Mouse (Mus musculus): ENCODE measurements at regions not wholly inside any gene's neighbourhood (a gene's known extent, or its start where the extent isn't known, plus 50 kb on each side); places are given as distances from the start of the nearest gene placed in this dataset.

- no peak overlapping the region for H3K27ac ChIP-seq (ENCODE audit: control insufficient read depth, insufficient read depth, low read depth, low read length)
- no peak overlapping the region for H3K4me3 ChIP-seq (ENCODE audit: control insufficient read depth, low read depth, low read length)
- H3K4me1 ChIP-seq (ENCODE audit: control insufficient read depth, insufficient read depth, low read length), result no peaks in the 10 kb centered on the region
- no peaks in the 10 kb centered on the region for H3K27me3 ChIP-seq (ENCODE audit: control insufficient read depth, insufficient read depth, low read length)
- TF ChIP-seq CTCF (IDR thresholded peaks at IDR 0.05; ENCODE audit: control insufficient read depth, insufficient read depth, insufficient replicate concordance, low read depth, low read length) (no peak), POLR2A (IDR thresholded peaks at IDR 0.05; ENCODE audit: control insufficient read depth, low read depth, low read length) (no peak)
- H3K36me3 ChIP-seq (ENCODE audit: control insufficient read depth, insufficient read depth, low read length), result no peaks in the 10 kb centered on the region
Measured at GRCm38 (mm10) chr13:52331068-52331467, 200.0 kb downstream of the Diras2 start.

- no peaks in the 10 kb centered on the region for H3K4me1 ChIP-seq (ENCODE audit: control insufficient read depth, insufficient read depth, low read length)
- TF ChIP-seq CTCF (IDR thresholded peaks at IDR 0.05; ENCODE audit: control insufficient read depth, insufficient read depth, insufficient replicate concordance, low read depth, low read length), result no peak
- TF ChIP-seq POLR2A (IDR thresholded peaks at IDR 0.05; ENCODE audit: control insufficient read depth, low read depth, low read length), result no peak
- H3K36me3 ChIP-seq (ENCODE audit: control insufficient read depth, insufficient read depth, low read length), result no peaks in the 10 kb centered on the region
- no peak overlapping the region for H3K27ac ChIP-seq (ENCODE audit: control insufficient read depth, insufficient read depth, low read depth, low read length)
- no peaks in the 10 kb centered on the region for H3K27me3 ChIP-seq (ENCODE audit: control insufficient read depth, insufficient read depth, low read length)
- H3K4me3 ChIP-seq (ENCODE audit: control insufficient read depth, low read depth, low read length), result no peak overlapping the region
Measured at GRCm38 (mm10) chr13:52334962-52335361, 196.1 kb downstream of the Diras2 start.

GRCm38 (mm10) chr13:52337936-52338335, 193.1 kb downstream of the Diras2 start:
- Histone ChIP-seq H3K36me3 (ENCODE audit: control insufficient read depth, insufficient read depth, low read length) (no peaks in the 10 kb centered on the region), H3K27me3 (ENCODE audit: control insufficient read depth, insufficient read depth, low read length) (no peaks in the 10 kb centered on the region), H3K4me1 (ENCODE audit: control insufficient read depth, insufficient read depth, low read length) (no peaks in the 10 kb centered on the region), H3K27ac (ENCODE audit: control insufficient read depth, insufficient read depth, low read depth, low read length) (no peak overlapping the region), H3K4me3 (ENCODE audit: control insufficient read depth, low read depth, low read length) (no peak overlapping the region)
- no peak for TF ChIP-seq CTCF (IDR thresholded peaks at IDR 0.05; ENCODE audit: control insufficient read depth, insufficient read depth, insufficient replicate concordance, low read depth, low read length)
- TF ChIP-seq POLR2A (IDR thresholded peaks at IDR 0.05; ENCODE audit: control insufficient read depth, low read depth, low read length), result no peak

GRCm38 (mm10) chr13:52339156-52339555, 191.9 kb downstream of the Diras2 start:
- TF ChIP-seq POLR2A (IDR thresholded peaks at IDR 0.05; ENCODE audit: control insufficient read depth, low read depth, low read length) (no peak), CTCF (IDR thresholded peaks at IDR 0.05; ENCODE audit: control insufficient read depth, insufficient read depth, insufficient replicate concordance, low read depth, low read length) (no peak)
- H3K4me3 ChIP-seq (ENCODE audit: control insufficient read depth, low read depth, low read length), result no peak overlapping the region
- no peaks in the 10 kb centered on the region for H3K36me3 ChIP-seq (ENCODE audit: control insufficient read depth, insufficient read depth, low read length)
- no peak overlapping the region for H3K27ac ChIP-seq (ENCODE audit: control insufficient read depth, insufficient read depth, low read depth, low read length)
- H3K27me3 ChIP-seq (ENCODE audit: control insufficient read depth, insufficient read depth, low read length), result no peaks in the 10 kb centered on the region
- no peaks in the 10 kb centered on the region for H3K4me1 ChIP-seq (ENCODE audit: control insufficient read depth, insufficient read depth, low read length)

GRCm38 (mm10) chr13:52341981-52342380, 189.1 kb downstream of the Diras2 start:
- Histone ChIP-seq H3K4me1 (ENCODE audit: control insufficient read depth, insufficient read depth, low read length) (no peaks in the 10 kb centered on the region), H3K27me3 (ENCODE audit: control insufficient read depth, insufficient read depth, low read length) (no peaks in the 10 kb centered on the region), H3K4me3 (ENCODE audit: control insufficient read depth, low read depth, low read length) (no peak overlapping the region), H3K36me3 (ENCODE audit: control insufficient read depth, insufficient read depth, low read length) (no peaks in the 10 kb centered on the region), H3K27ac (ENCODE audit: control insufficient read depth, insufficient read depth, low read depth, low read length) (no peak overlapping the region)
- no peak for TF ChIP-seq CTCF (IDR thresholded peaks at IDR 0.05; ENCODE audit: control insufficient read depth, insufficient read depth, insufficient replicate concordance, low read depth, low read length)
- no peak for TF ChIP-seq POLR2A (IDR thresholded peaks at IDR 0.05; ENCODE audit: control insufficient read depth, low read depth, low read length)

- H3K27me3 ChIP-seq (ENCODE audit: control insufficient read depth, insufficient read depth, low read length), result no peaks in the 10 kb centered on the region
- no peaks in the 10 kb centered on the region for H3K4me1 ChIP-seq (ENCODE audit: control insufficient read depth, insufficient read depth, low read length)
- no peak for TF ChIP-seq POLR2A (IDR thresholded peaks at IDR 0.05; ENCODE audit: control insufficient read depth, low read depth, low read length)
- TF ChIP-seq CTCF (IDR thresholded peaks at IDR 0.05; ENCODE audit: control insufficient read depth, insufficient read depth, insufficient replicate concordance, low read depth, low read length), result no peak
- no peaks in the 10 kb centered on the region for H3K36me3 ChIP-seq (ENCODE audit: control insufficient read depth, insufficient read depth, low read length)
- H3K4me3 ChIP-seq (ENCODE audit: control insufficient read depth, low read depth, low read length), result no peak overlapping the region
- no peak overlapping the region for H3K27ac ChIP-seq (ENCODE audit: control insufficient read depth, insufficient read depth, low read depth, low read length)
Measured at GRCm38 (mm10) chr13:52344383-52344782, 186.7 kb downstream of the Diras2 start.

GRCm38 (mm10) chr13:52344853-52345252, 186.2 kb downstream of the Diras2 start:
- no peaks in the 10 kb centered on the region for H3K4me1 ChIP-seq (ENCODE audit: control insufficient read depth, insufficient read depth, low read length)
- no peaks in the 10 kb centered on the region for H3K36me3 ChIP-seq (ENCODE audit: control insufficient read depth, insufficient read depth, low read length)
- H3K4me3 ChIP-seq (ENCODE audit: control insufficient read depth, low read depth, low read length), result no peak overlapping the region
- TF ChIP-seq POLR2A (IDR thresholded peaks at IDR 0.05; ENCODE audit: control insufficient read depth, low read depth, low read length) (no peak), CTCF (IDR thresholded peaks at IDR 0.05; ENCODE audit: control insufficient read depth, insufficient read depth, insufficient replicate concordance, low read depth, low read length) (no peak)
- H3K27me3 ChIP-seq (ENCODE audit: control insufficient read depth, insufficient read depth, low read length), result no peaks in the 10 kb centered on the region
- H3K27ac ChIP-seq (ENCODE audit: control insufficient read depth, insufficient read depth, low read depth, low read length), result no peak overlapping the region
